Mouse (Mus musculus) natural killer cell, adult 2 months (primary cell): ENCODE results near the gene Lrp2.

Experiments used
- DNase-seq, 2 experiments: peaks; one replicate each; pipeline ENCODE4 v3.0.0; 2022; ENCODE audit warnings: low spot score in 2 of 2

Gene Lrp2

GRCm38 (mm10) chr2:69405692-69406091 is 180.2 kb downstream of the Lrp2 start:
- no peak for DNase-seq

DNA sequence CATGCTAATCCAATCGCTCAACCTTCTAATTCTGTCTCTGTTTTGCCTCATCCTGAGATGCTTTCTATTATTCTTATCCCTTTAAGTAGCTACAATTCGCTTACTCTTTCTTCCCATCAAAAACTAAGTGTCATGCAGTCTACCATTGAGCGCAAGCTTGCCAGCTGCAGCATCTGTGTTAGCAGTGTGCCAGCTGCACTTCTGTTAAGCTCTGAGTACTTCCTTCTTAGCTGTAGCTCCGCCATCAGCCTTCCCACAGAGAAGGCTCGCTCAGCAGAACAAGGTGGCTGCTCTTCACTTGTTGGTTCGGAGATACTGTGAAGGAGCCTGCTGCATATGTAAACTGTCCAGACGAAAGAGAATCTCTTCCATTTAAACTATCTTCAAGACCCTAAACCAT is 183.6 kb downstream of the Lrp2 start:
- no peak for DNase-seq

DNA sequence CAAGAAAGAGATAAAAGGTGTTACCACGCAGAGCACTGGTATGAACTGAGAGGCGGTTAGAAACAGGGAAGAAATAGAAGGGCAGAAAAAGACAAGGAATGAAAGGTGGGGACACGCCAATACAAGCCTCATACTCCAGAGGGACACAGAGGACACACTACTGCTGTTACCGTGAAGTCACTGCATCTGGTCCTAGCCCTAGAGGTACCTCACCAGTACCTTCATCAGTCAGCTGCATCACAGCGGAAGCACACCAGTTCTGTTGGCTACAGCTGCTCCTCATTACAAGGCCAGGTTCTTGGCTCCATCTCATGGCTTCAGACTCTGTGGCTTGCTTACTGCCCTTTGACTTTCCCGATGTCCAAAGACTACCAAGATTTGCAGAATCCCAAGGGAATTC is 184.0 kb downstream of the Lrp2 start:
- DNase-seq: no peak

DNA sequence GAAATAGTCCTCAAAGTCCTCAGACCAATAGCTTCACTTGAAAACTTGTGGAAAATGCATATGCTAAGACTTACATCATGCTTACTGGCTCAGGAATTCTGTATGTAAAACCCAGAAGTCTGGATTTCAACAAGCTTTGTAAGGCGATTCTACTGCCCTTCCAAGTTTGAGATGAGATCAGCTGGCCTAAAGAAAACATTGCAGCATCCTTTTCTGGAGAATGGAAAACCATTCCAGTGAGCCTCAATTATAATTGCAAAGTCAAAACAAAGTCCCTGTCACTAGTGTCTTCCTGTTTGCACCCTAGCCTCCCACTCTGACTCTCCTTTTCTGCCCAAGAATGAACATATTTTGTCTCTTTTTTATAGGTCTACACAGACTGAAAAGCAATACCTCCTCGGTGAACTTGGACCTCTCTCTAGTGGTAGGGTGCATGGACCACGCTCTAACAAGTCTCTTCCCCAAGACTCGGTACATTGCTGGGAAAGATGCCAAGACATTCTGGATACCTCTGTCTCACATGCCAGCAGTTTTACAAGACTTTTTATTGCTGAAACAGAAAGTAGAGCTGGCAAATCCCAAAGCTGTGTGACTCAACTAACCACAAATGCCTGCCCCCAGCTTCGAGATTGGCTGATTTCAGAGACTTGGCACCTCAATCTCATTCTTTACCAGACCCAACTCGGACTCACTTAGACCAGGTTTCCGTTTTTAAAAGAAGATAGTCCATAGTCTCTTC is 184.8 kb downstream of the Lrp2 start:
- no peak for DNase-seq

GRCm38 (mm10) chr2:69396760-69397435 is 189.0 kb downstream of the Lrp2 start:
- no peak for DNase-seq

DNA sequence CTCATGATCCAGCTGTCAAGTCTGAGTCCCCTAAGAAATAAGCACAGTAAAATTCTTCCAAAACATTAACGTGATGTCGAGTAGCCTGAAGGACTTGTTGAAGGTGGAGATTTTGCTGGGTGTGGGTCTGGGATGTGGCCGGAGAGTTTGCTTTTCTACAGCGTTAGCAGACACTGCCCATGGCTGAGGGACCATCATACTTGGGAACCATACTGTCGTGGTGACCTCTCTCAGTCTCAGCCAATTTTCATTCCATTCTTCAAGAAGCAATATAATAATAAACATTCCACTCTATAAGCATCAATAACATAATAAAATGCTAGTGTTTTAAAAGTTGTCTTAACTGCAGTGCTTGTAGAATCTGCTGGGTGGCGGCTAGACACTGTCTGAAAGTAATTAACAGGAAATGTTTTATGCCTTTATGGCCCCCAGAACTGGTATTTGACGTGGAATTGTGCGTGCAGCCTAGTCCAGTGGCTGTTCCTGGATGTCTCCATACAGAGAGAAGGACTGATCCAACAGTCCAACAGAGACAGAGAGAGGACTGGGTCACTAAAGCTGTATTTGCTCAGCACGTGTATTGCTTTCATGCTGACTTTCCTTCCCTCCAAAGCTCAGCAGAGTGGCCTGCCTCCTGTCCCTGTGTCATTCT is 190.1 kb downstream of the Lrp2 start:
- DNase-seq: no peak

GRCm38 (mm10) chr2:69393947-69394346 is 191.9 kb downstream of the Lrp2 start:
- DNase-seq: no peak

- DNase-seq: no peak
Observed at GRCm38 (mm10) chr2:69386118-69386871, 199.6 kb downstream of the Lrp2 start.

GRCm38 (mm10) chr2:69382838-69383237 is 203.0 kb downstream of the Lrp2 start:
- DNase-seq: no peak

GRCm38 (mm10) chr2:69381740-69382139 is 204.1 kb downstream of the Lrp2 start:
- DNase-seq: no peak

DNA sequence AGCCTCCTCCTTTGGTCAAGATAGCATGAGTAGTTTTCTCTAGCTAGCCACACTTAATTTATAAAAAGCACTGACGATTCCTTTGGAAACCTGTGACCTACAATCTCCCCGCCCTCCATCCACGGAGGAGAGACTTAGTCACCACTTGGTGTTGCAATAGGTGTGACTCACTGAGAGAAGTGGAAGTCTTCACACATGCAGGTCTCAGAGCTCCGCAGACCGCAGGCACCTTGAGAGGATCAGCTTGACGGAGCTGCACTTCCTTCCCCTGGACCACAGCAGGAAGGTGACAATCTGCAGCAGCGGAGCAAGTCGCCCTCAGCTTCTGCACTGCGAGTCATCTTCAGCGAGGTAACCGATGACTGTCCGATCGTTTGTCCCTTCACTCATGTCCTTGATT is 205.6 kb downstream of the Lrp2 start, which contains the start of gene Dhrs9:
TSS of gene Dhrs9 (plus strand) at position 165 of the 400 bp plus-strand sequence.
- peak; percentile 73 to 81 for DNase-seq

- no peak for DNase-seq
Observed at GRCm38 (mm10) chr2:69379801-69380200, 206.1 kb downstream of the Lrp2 start.

- DNase-seq: no peak
Observed at GRCm38 (mm10) chr2:69376780-69377179, 209.1 kb downstream of the Lrp2 start.
